Mouse (Mus musculus) layer of hippocampus, adult 9-10 months (tissue): ENCODE results near the gene Gtf2a1.
"Not testable (repeated sequence)": the region's sequence is repeated elsewhere in the genome, so short reads cannot be mapped to it uniquely, and the experiment has no call there.

Experiments used
- DNase-seq: peaks from one replicate; pipeline ENCODE4 v3.0.0; 2022; ENCODE audit warnings: low spot score

Gtf2a1 gene

GRCm38 (mm10) chr12:91581204-91582070 is 8.8 kb downstream of the Gtf2a1 start:
- no peak for DNase-seq

- no peak for DNase-seq
Observed at GRCm38 (mm10) chr12:91579665-91580064, 10.6 kb downstream of the Gtf2a1 start.

- no peak for DNase-seq
Observed at GRCm38 (mm10) chr12:91571708-91572107, 18.6 kb downstream of the Gtf2a1 start.

- no peak for DNase-seq
Observed at GRCm38 (mm10) chr12:91569255-91569654, 21.0 kb downstream of the Gtf2a1 start.

GRCm38 (mm10) chr12:91567145-91567544 is 23.1 kb downstream of the Gtf2a1 start:
- DNase-seq = no peak

- not testable (repeated sequence) for DNase-seq
Observed at GRCm38 (mm10) chr12:91558152-91558551, 32.1 kb downstream of the Gtf2a1 start.

GRCm38 (mm10) chr12:91557358-91558005 is 32.8 kb downstream of the Gtf2a1 start:
- not testable (repeated sequence) for DNase-seq

- peak; percentile 45 for DNase-seq
Observed at GRCm38 (mm10) chr12:91551773-91552526, 38.3 kb downstream of the Gtf2a1 start.

- DNase-seq = no peak
Observed at GRCm38 (mm10) chr12:91549471-91549870, 40.8 kb downstream of the Gtf2a1 start.

- DNase-seq = no peak
Observed at GRCm38 (mm10) chr12:91540202-91540601, 50.1 kb downstream of the Gtf2a1 start.

- no peak for DNase-seq
Observed at GRCm38 (mm10) chr12:91534514-91534913, 55.8 kb downstream of the Gtf2a1 start.

GRCm38 (mm10) chr12:91523626-91524025 is 66.7 kb downstream of the Gtf2a1 start:
- no peak for DNase-seq

GRCm38 (mm10) chr12:91517808-91518207 is 72.5 kb downstream of the Gtf2a1 start:
- DNase-seq = no peak

GRCm38 (mm10) chr12:91513980-91514379 is 76.3 kb downstream of the Gtf2a1 start:
- no peak for DNase-seq

- DNase-seq = no peak
Observed at GRCm38 (mm10) chr12:91511766-91512165, 78.5 kb downstream of the Gtf2a1 start.
